Mouse (Mus musculus) gastrocnemius, adult 2 months (tissue): ENCODE results near the gene Noxo1. TPM values are rescaled to one million over a fixed set of nuclear protein-coding genes. Genes with fewer than 3 reads are reported as not detected.
"Not testable (repeated sequence)": the region's sequence is repeated elsewhere in the genome, so short reads cannot be mapped to it uniquely, and the experiment has no call there.

Experiments
- DNase-seq: peaks from one replicate; pipeline ENCODE4 v3.0.0; 2022
- H3K27ac ChIP-seq: fragments of 200-600 bp; 2 replicates; pipeline ENCODE4 v1.8.1; 2022; ENCODE audit warnings: mild to moderate bottlenecking
- H3K4me3 ChIP-seq: fragments of 200-600 bp; 2 replicates; pipeline ENCODE4 v1.8.1; 2022; ENCODE audit warnings: mild to moderate bottlenecking, moderate library complexity
- CTCF ChIP-seq: fragments of 200-600 bp; IDR thresholded peaks from 2 replicates; pipeline ENCODE4 v1.8.1; 2022; ENCODE audit warnings: antibody characterized with exemption, mild to moderate bottlenecking, moderate library complexity
- intact Hi-C: fragments of 180-260 bp; cut with DNase I; formaldehyde crosslinking; loops from one replicate; pipeline ENCODE4 v1.15.1; 2025
- long read RNA-seq, 2 experiments: library from polyadenylated mRNA; stranded (forward); transcript quantifications; one replicate each; pipeline ENCODE4 v2.0.0; 2021
- total RNA-seq, 2 experiments: library from RNA; stranded (reverse); gene quantifications; 2 replicates each; pipeline ENCODE4 v1.2.3; 2021

The Noxo1 gene
- total RNA-seq: under 1 TPM; 0.56 to 0.74 TPM
- long read RNA-seq, experiment 1, partial matches to known transcripts: 0 of 3 reads
- long read RNA-seq, experiment 1, other reads (novel, unspliced or antisense): 1 of 3 reads
- long read RNA-seq, experiment 2, partial matches to known transcripts: 0 of 2 reads
- long read RNA-seq, experiment 2, other reads (novel, unspliced or antisense): 2 of 2 reads

GRCm38 (mm10) chr17:24696011-24696697 is at the start of gene Noxo1, which contains the start of gene Gfer:
Gene Noxo1, plus strand, starts transcription at chr17:24696234.
Gene Gfer, minus strand, starts transcription at chr17:24696156.
- DNase-seq: peak; percentile 96
- Histone ChIP-seq H3K4me3 (peak within 1 kb of the TSS; percentile 82), H3K27ac (peak within 1 kb of the TSS; percentile 92)
- peak; percentile 48 for TF ChIP-seq CTCF
- intact Hi-C loops: no loop called here

- no peak for DNase-seq
- intact Hi-C loops: no loop called here
- Histone ChIP-seq H3K27ac (peak overlapping the region; percentile 94), H3K4me3 (peak overlapping the region; percentile 83)
- no peak for TF ChIP-seq CTCF
These were observed 49.7 kb upstream of the Noxo1 start for GRCm38 (mm10) chr17:24646381-24646780.

GRCm38 (mm10) chr17:24647493-24647892 is 48.5 kb upstream of the Noxo1 start:
- DNase-seq: no peak
- intact Hi-C loops: no loop called here
- H3K4me3 ChIP-seq: peak overlapping the region; percentile 83
- H3K27ac ChIP-seq: peak overlapping the region; percentile 94
- no peak for TF ChIP-seq CTCF

- peak overlapping the region; percentile 83 for H3K4me3 ChIP-seq
- peak overlapping the region; percentile 94 for H3K27ac ChIP-seq
- 0 out of 2 replicates have a peak, but pooled peaks have one; percentile 5 for TF ChIP-seq CTCF
- intact Hi-C loops: no loop called here
- DNase-seq: no peak
These were observed 47.2 kb upstream of the Noxo1 start for GRCm38 (mm10) chr17:24648731-24649377.

GRCm38 (mm10) chr17:24649581-24650069 is 46.4 kb upstream of the Noxo1 start:
- intact Hi-C loops: no loop called here
- H3K4me3 ChIP-seq: peak overlapping the region; percentile 83
- TF ChIP-seq CTCF: no peak; the same call in 1 of the 2 replicates
- peak overlapping the region; percentile 94 for H3K27ac ChIP-seq
- peak; percentile 70 for DNase-seq

GRCm38 (mm10) chr17:24650070-24650616 is 45.9 kb upstream of the Noxo1 start, which contains the start of gene Slc9a3r2:
Gene Slc9a3r2, minus strand, starts transcription at chr17:24650327.
- no peak for TF ChIP-seq CTCF
- DNase-seq: peak; percentile 81
- H3K4me3 ChIP-seq: peak within 1 kb of the TSS; percentile 83
- intact Hi-C loops: no loop called here
- H3K27ac ChIP-seq: peak within 1 kb of the TSS; percentile 94

- peak overlapping the region; percentile 83 for H3K4me3 ChIP-seq
- intact Hi-C loops: no loop called here
- peak overlapping the region; percentile 94 for H3K27ac ChIP-seq
- no peak for TF ChIP-seq CTCF
- DNase-seq: no peak
These were observed 45.3 kb upstream of the Noxo1 start for GRCm38 (mm10) chr17:24650766-24651165.

- intact Hi-C loops: loop anchor here (2.0 kb wide), 1 partner anchor 123 kb away; no protein-coding TSS in a partner anchor
- Histone ChIP-seq H3K27ac (peak overlapping the region; percentile 94), H3K4me3 (no peak overlapping the region)
- no peak for DNase-seq
- TF ChIP-seq CTCF: no peak
These were observed 44.2 kb upstream of the Noxo1 start for GRCm38 (mm10) chr17:24651835-24652234.

- Histone ChIP-seq H3K4me3 (peak overlapping the region; percentile 54), H3K27ac (0 out of 2 replicates have a peak overlapping the region, but pooled peaks have one; percentile 16)
- peak; percentile 80 for DNase-seq
- TF ChIP-seq CTCF: peak; percentile 92
- intact Hi-C loops: loop anchor here (1.0 to 2.0 kb wide), 2 partner anchors 114 to 125 kb away; no protein-coding TSS in a partner anchor
These were observed 41.9 kb upstream of the Noxo1 start for GRCm38 (mm10) chr17:24653967-24654710.

GRCm38 (mm10) chr17:24654969-24655368 is 41.1 kb upstream of the Noxo1 start:
- TF ChIP-seq CTCF: no peak
- H3K4me3 ChIP-seq: no peak overlapping the region
- no peak for DNase-seq
- no peak overlapping the region for H3K27ac ChIP-seq
- intact Hi-C loops: loop anchor here (1.0 kb wide), 1 partner anchor 115 kb away; no protein-coding TSS in a partner anchor

- intact Hi-C loops: no loop called here
- TF ChIP-seq CTCF: no peak
- no peak for DNase-seq
- H3K27ac ChIP-seq: no peak within 1 kb of the TSS
- H3K4me3 ChIP-seq: peak within 1 kb of the TSS; percentile 67
These were observed 37.8 kb upstream of the Noxo1 start, which contains the start of gene Npw for GRCm38 (mm10) chr17:24658017-24658758. Gene Npw, minus strand, starts transcription at chr17:24658457.

GRCm38 (mm10) chr17:24667011-24667410 is 29.0 kb upstream of the Noxo1 start:
- H3K4me3 ChIP-seq, DNase-seq: not testable (repeated sequence)
- intact Hi-C loops: loop anchor here (5.0 to 10.0 kb wide), 2 partner anchors 52 to 125 kb away; no protein-coding TSS in a partner anchor
- 0 out of 2 replicates have a peak overlapping the region, but pooled peaks have one; percentile 12 for H3K27ac ChIP-seq
